Mouse (Mus musculus) retina, postnatal 7 days (tissue): Measurements from ENCODE around the gene Ckap4.
A peak's percentile ranks its signal among the peaks of the same experiment; 100 is the strongest.
"Not testable (repeated sequence)": the region's sequence is repeated elsewhere in the genome, so short reads cannot be mapped to it uniquely, and the experiment has no call there.

Experiments used
- DNase-seq: peaks from one replicate; pipeline ENCODE4 v3.0.0-alpha.2; 2012; ENCODE audit warnings: low read depth, low spot score

Ckap4 gene

GRCm38 (mm10) chr10:84549146-84549919, 15.5 kb upstream of the Ckap4 start:
- no peak for DNase-seq

- no peak for DNase-seq
Measured at GRCm38 (mm10) chr10:84544841-84545610, 11.2 kb upstream of the Ckap4 start.

GRCm38 (mm10) chr10:84542802-84543658, 9.2 kb upstream of the Ckap4 start:
- DNase-seq: no peak

- DNase-seq: no peak
Measured at GRCm38 (mm10) chr10:84539651-84540050, 5.8 kb upstream of the Ckap4 start.

- no peak for DNase-seq
Measured at GRCm38 (mm10) chr10:84535859-84536258, 2.0 kb upstream of the Ckap4 start.

GRCm38 (mm10) chr10:84535458-84535857, 1.6 kb upstream of the Ckap4 start:
- no peak for DNase-seq

- no peak for DNase-seq
Measured at GRCm38 (mm10) chr10:84532911-84533882, 665 bp downstream of the Ckap4 start.

GRCm38 (mm10) chr10:84532191-84532889, 1.5 kb downstream of the Ckap4 start:
- DNase-seq: no peak

GRCm38 (mm10) chr10:84531576-84531975, 2.3 kb downstream of the Ckap4 start:
- DNase-seq: no peak

GRCm38 (mm10) chr10:84530388-84530787, 3.5 kb downstream of the Ckap4 start:
- no peak for DNase-seq

- no peak for DNase-seq
Measured at GRCm38 (mm10) chr10:84527631-84528030, 6.2 kb downstream of the Ckap4 start.

- no peak for DNase-seq
Measured at GRCm38 (mm10) chr10:84527070-84527469, 6.8 kb downstream of the Ckap4 start.

GRCm38 (mm10) chr10:84526488-84526887, 7.4 kb downstream of the Ckap4 start:
- DNase-seq: no peak

GRCm38 (mm10) chr10:84523682-84524081, 10.2 kb downstream of the Ckap4 start:
- no peak for DNase-seq

- no peak for DNase-seq
Measured at GRCm38 (mm10) chr10:84516414-84516927, 17.4 kb downstream of the Ckap4 start.

- not testable (repeated sequence) for DNase-seq
Measured at GRCm38 (mm10) chr10:84515980-84516379, 17.9 kb downstream of the Ckap4 start.

- DNase-seq: peak; percentile 65
Measured at GRCm38 (mm10) chr10:84515512-84515950, 18.3 kb downstream of the Ckap4 start.

GRCm38 (mm10) chr10:84514038-84514578, 19.8 kb downstream of the Ckap4 start:
- no peak for DNase-seq

- DNase-seq: no peak
Measured at GRCm38 (mm10) chr10:84512766-84513165, 21.1 kb downstream of the Ckap4 start.

GRCm38 (mm10) chr10:84508603-84509002, 25.3 kb downstream of the Ckap4 start:
- DNase-seq: no peak
